Mouse (Mus musculus) embryonic stem cell, embryonic (primary cell): ENCODE results near the gene Pole.

ENCODE experiments used
- CTCF ChIA-PET, 4 experiments: fragments of 300-600 bp in 2 of 4; fragments of 350-600 bp in 2 of 4; sonication (Branson Sonifier 250); formaldehyde crosslinking; loops; one replicate each; lab custom pipeline; 2022; ENCODE audit warnings: inconsistent platforms in 2 of 4; lab: Charles Lee
- POLR2A ChIA-PET, 4 experiments: fragments of 300-600 bp in 2 of 4; fragments of 350-600 bp in 2 of 4; sonication (Branson Sonifier 250); formaldehyde crosslinking; loops; one replicate each; lab custom pipeline; 2022; ENCODE audit warnings: antibody characterized with exemption in 4 of 4, inconsistent platforms in 1 of 4; lab: Charles Lee

Gene Pole

GRCm38 (mm10) chr5:110296637-110297036 is 10.5 kb downstream of the Pole start:
- POLR2A ChIA-PET, result interaction anchor here in 3 of 4 experiments (0.9 to 5.1 kb wide), 6 partner anchors 8 to 38 kb away, joined by 3 to 63 read pairs (median 6); partner anchors contain the start of genes Pole (in 2 of the 3) and Pxmp2 (in 2 of the 3)
- CTCF ChIA-PET, result no interaction called here

- ChIA-PET CTCF (interaction anchor here in 1 of 4 experiments (0.8 kb wide), 1 partner anchor 15 kb away, joined by 3 read pairs; the partner anchor contains the start of genes Pole and Pxmp2), POLR2A (interaction anchor here in 3 of 4 experiments (1.1 to 3.4 kb wide), 5 partner anchors 9 to 21 kb away, joined by 3 to 10 read pairs (median 5); partner anchors contain the start of genes Pole (in 3 of the 3) and Pxmp2 (in 3 of the 3))
Observed at GRCm38 (mm10) chr5:110300591-110300990, 14.5 kb downstream of the Pole start.

GRCm38 (mm10) chr5:110308861-110309260 is 22.8 kb downstream of the Pole start:
- POLR2A ChIA-PET, result interaction anchor here in 3 of 4 experiments (0.5 to 4.0 kb wide), 11 partner anchors 13 to 410 kb away, joined by 3 to 26 read pairs (median 4); partner anchors contain the start of genes Pole (in 3 of the 3), Pxmp2 (in 3 of the 3) and P2rx2 (in 1 of the 3)
- CTCF ChIA-PET, result interaction anchor here in 1 of 4 experiments (1.0 to 1.2 kb wide), 2 partner anchors 24 to 49 kb away, joined by 3 read pairs; no protein-coding TSS in a partner anchor

GRCm38 (mm10) chr5:110313127-110313526 is 27.0 kb downstream of the Pole start:
- ChIA-PET CTCF (no interaction called here), POLR2A (interaction anchor here in 1 of 4 experiments (1.1 to 2.1 kb wide), 2 partner anchors 28 to 34 kb away, joined by 3 to 7 read pairs; partner anchors contain the start of genes Pole and Pxmp2)

- CTCF ChIA-PET, result no interaction called here
- POLR2A ChIA-PET, result interaction anchor here in 2 of 4 experiments (0.6 to 2.6 kb wide), 4 partner anchors 11 to 62 kb away, joined by 3 to 11 read pairs (median 4); partner anchors contain the start of gene P2rx2 (in 1 of the 2)
Observed at GRCm38 (mm10) chr5:110330508-110330907, 44.4 kb downstream of the Pole start.

GRCm38 (mm10) chr5:110338792-110339191 is 52.7 kb downstream of the Pole start:
- CTCF ChIA-PET, result interaction anchor here in 3 of 4 experiments (0.6 to 1.7 kb wide), 6 partner anchors 16 to 54 kb away, joined by 3 to 5 read pairs (median 4); no protein-coding TSS in a partner anchor

GRCm38 (mm10) chr5:110342648-110343284 is 56.7 kb downstream of the Pole start, which contains the start of gene P2rx2:
Gene P2rx2, minus strand, starts transcription at chr5:110343212.
- CTCF ChIA-PET, result interaction anchor here (0.6 to 2.6 kb wide), 7 partner anchors 12 to 446 kb away, joined by 3 to 11 read pairs (median 6); no protein-coding TSS in a partner anchor
- POLR2A ChIA-PET, result interaction anchor here in 3 of 4 experiments (0.7 to 3.3 kb wide), 28 partner anchors 8 to 462 kb away, joined by 3 to 20 read pairs (median 4); partner anchors contain the start of genes Ddx51 (in 2 of the 3), Noc4l (in 2 of the 3), Pole (in 2 of the 3) and Pxmp2 (in 2 of the 3)

More at GRCm38 (mm10) chr5:110338792-110339191, 52.7 kb downstream of the Pole start:
- POLR2A ChIA-PET, result interaction anchor here in 2 of 4 experiments (0.6 to 3.7 kb wide), 14 partner anchors 9 to 343 kb away, joined by 3 to 14 read pairs (median 5); partner anchors contain the start of genes Pole (in 1 of the 2) and Pxmp2 (in 1 of the 2)

GRCm38 (mm10) chr5:110344524-110344923 is 58.4 kb downstream of the Pole start, which contains the start of gene Lrcol1:
Gene Lrcol1, plus strand, starts transcription at chr5:110344730.
- ChIA-PET POLR2A (interaction anchor here in 3 of 4 experiments (0.7 to 3.3 kb wide), 9 partner anchors 9 to 193 kb away, joined by 3 to 20 read pairs (median 13); partner anchors contain the start of genes Pole (in 1 of the 3) and Pxmp2 (in 1 of the 3)), CTCF (interaction anchor here in 3 of 4 experiments (0.8 to 2.6 kb wide), 4 partner anchors 10 to 295 kb away, joined by 4 to 11 read pairs (median 5); no protein-coding TSS in a partner anchor)

GRCm38 (mm10) chr5:110345553-110345952 is 59.4 kb downstream of the Pole start:
- ChIA-PET POLR2A (interaction anchor here in 2 of 4 experiments (0.5 to 1.8 kb wide), 5 partner anchors 9 to 308 kb away, joined by 3 to 4 read pairs (median 3); partner anchors contain the start of genes Ddx51 (in 1 of the 2) and Noc4l (in 1 of the 2)), CTCF (interaction anchor here in 1 of 4 experiments (0.9 kb wide), 1 partner anchor 279 kb away, joined by 3 read pairs; no protein-coding TSS in a partner anchor)

- POLR2A ChIA-PET, result interaction anchor here in 2 of 4 experiments (0.8 to 2.0 kb wide), 5 partner anchors 9 to 61 kb away, joined by 3 to 5 read pairs (median 4); partner anchors contain the start of genes Pole (in 1 of the 2) and Pxmp2 (in 1 of the 2)
- CTCF ChIA-PET, result no interaction called here
Observed at GRCm38 (mm10) chr5:110347006-110347405, 60.9 kb downstream of the Pole start.

GRCm38 (mm10) chr5:110354716-110355115 is 68.6 kb downstream of the Pole start:
- POLR2A ChIA-PET, result interaction anchor here (0.5 to 5.0 kb wide), 29 partner anchors 9 to 299 kb away, joined by 3 to 21 read pairs (median 4); partner anchors contain the start of genes P2rx2 (in 3 of the 4), Ddx51 (in 1 of the 4), Fbrsl1 (in 1 of the 4) and Lrcol1 (in 1 of the 4)
- CTCF ChIA-PET, result interaction anchor here (0.5 to 3.6 kb wide), 52 partner anchors 8 to 300 kb away, joined by 3 to 27 read pairs (median 4); partner anchors contain the start of genes P2rx2 (in 3 of the 4), Ddx51 (in 1 of the 4) and Noc4l (in 1 of the 4)

GRCm38 (mm10) chr5:110357531-110358179 is 71.5 kb downstream of the Pole start:
- ChIA-PET POLR2A (interaction anchor here in 2 of 4 experiments (0.7 to 2.0 kb wide), 2 partner anchors 58 to 278 kb away, joined by 3 to 4 read pairs; no protein-coding TSS in a partner anchor), CTCF (interaction anchor here in 3 of 4 experiments (0.6 to 2.3 kb wide), 9 partner anchors 13 to 278 kb away, joined by 3 to 7 read pairs (median 3); no protein-coding TSS in a partner anchor)

- CTCF ChIA-PET, result interaction anchor here in 1 of 4 experiments (2.0 kb wide), 1 partner anchor 278 kb away, joined by 8 read pairs; no protein-coding TSS in a partner anchor
- POLR2A ChIA-PET, result interaction anchor here in 3 of 4 experiments (0.9 to 3.4 kb wide), 7 partner anchors 16 to 125 kb away, joined by 3 to 34 read pairs (median 3); partner anchors contain the start of genes P2rx2 (in 2 of the 3), Pole (in 1 of the 3) and Pxmp2 (in 1 of the 3)
Observed at GRCm38 (mm10) chr5:110361465-110361864, 75.4 kb downstream of the Pole start.

GRCm38 (mm10) chr5:110362813-110363178 is 76.7 kb downstream of the Pole start:
- CTCF ChIA-PET, result interaction anchor here (0.5 to 2.9 kb wide), 46 partner anchors 8 to 408 kb away, joined by 3 to 27 read pairs (median 4); partner anchors contain the start of genes Ep400 (in 1 of the 4), Fbrsl1 (in 1 of the 4), Pole (in 1 of the 4) and Pxmp2 (in 1 of the 4)
- POLR2A ChIA-PET, result interaction anchor here (0.5 to 3.4 kb wide), 58 partner anchors 8 to 444 kb away, joined by 3 to 34 read pairs (median 5); partner anchors contain the start of genes P2rx2 (in 3 of the 4), Pole (in 3 of the 4), Ddx51 (in 2 of the 4) and Fbrsl1 (in 2 of the 4)

- ChIA-PET CTCF (interaction anchor here (0.7 to 2.9 kb wide), 53 partner anchors 8 to 407 kb away, joined by 3 to 27 read pairs (median 4); partner anchors contain the start of genes Ep400 (in 1 of the 4), Fbrsl1 (in 1 of the 4), P2rx2 (in 1 of the 4) and Pole (in 1 of the 4)), POLR2A (interaction anchor here (0.5 to 3.4 kb wide), 72 partner anchors 8 to 1300 kb away, joined by 3 to 34 read pairs (median 4); partner anchors contain the start of genes P2rx2 (in 3 of the 4), Pole (in 3 of the 4), Ddx51 (in 2 of the 4) and Fbrsl1 (in 2 of the 4))
Observed at GRCm38 (mm10) chr5:110363179-110363821, 77.2 kb downstream of the Pole start.
